9 mouse cellular contexts compared by ENCODE assay signal in genomic region chr6:6168566-6169134, GRCm38 (mm10). TPM values are rescaled to one million over a fixed set of nuclear protein-coding genes. Genes with fewer than 3 reads are reported as not detected.
DNase-seq lines count a peak whose midpoint lies in the region; ATAC-seq and TF ChIP-seq lines count a peak whose summit lies in the region.
"Had no signal": no experiment of that assay in that cellular context is flagged by ENCODE, and none has a peak within 500 bp of the region (broad histone marks: within the 10 kb centered on the region; RNA-seq: fewer than 3 reads in every experiment).

No protein-coding gene starts in this region.

- no peak for DNase-seq in forebrain, embryonic 11.5 days (ENCODE audit: low spot score)
- DNase-seq in forebrain, postnatal 0 days = no peak
- peak; percentile 48 for DNase-seq in neural tube, embryonic 11.5 days (ENCODE audit: low spot score)
- no peak for DNase-seq in neural tube, embryonic 10.5 days (ENCODE audit: extremely low spot score, low spot score)
- DNase-seq in spleen, adult 12 weeks (ENCODE audit: low spot score) = no peak
- DNase-seq in adrenal gland, postnatal 25 days = no peak
- DNase-seq: cerebellum, adult 8-10 months had no signal

- H3K4me2 ChIP-seq in forebrain, embryonic 11.5 days (ENCODE audit: low read depth, low read length, severe bottlenecking) = no peak overlapping the region
- no peak overlapping the region for H3K4me2 ChIP-seq in forebrain, postnatal 0 days (ENCODE audit: low read depth)
- no peak overlapping the region for H3K4me2 ChIP-seq in neural tube, embryonic 11.5 days (ENCODE audit: low read depth)
- no peak overlapping the region for H3K4me2 ChIP-seq in intestine, embryonic 16.5 days (ENCODE audit: low read depth, low read length)
- H3K4me2 ChIP-seq in stomach, embryonic 14.5 days (replicated peaks; ENCODE audit: low read depth, low read length) = no peak overlapping the region

- H3K9me3 ChIP-seq in forebrain, embryonic 11.5 days (ENCODE audit: control insufficient read depth, low read length) = no peaks in the 10 kb centered on the region
- no peaks in the 10 kb centered on the region for H3K9me3 ChIP-seq in forebrain, postnatal 0 days (ENCODE audit: low read length)
- no peaks in the 10 kb centered on the region for H3K9me3 ChIP-seq in neural tube, embryonic 11.5 days (ENCODE audit: control insufficient read depth, low read length)
- H3K9me3 ChIP-seq in intestine, embryonic 16.5 days (ENCODE audit: control insufficient read depth, low read length) = no peaks in the 10 kb centered on the region
- H3K9me3 ChIP-seq in stomach, embryonic 14.5 days (ENCODE audit: control insufficient read depth, low read depth, low read length) = no peaks in the 10 kb centered on the region

- 77% methylated on average over 11 of the region's 11 CpGs for WGBS in forebrain, embryonic 11.5 days
- WGBS in forebrain, postnatal 0 days = 47% methylated on average over 11 of the region's 11 CpGs
- WGBS in neural tube, embryonic 11.5 days = 77% methylated on average over 11 of the region's 11 CpGs
- WGBS in intestine, embryonic 16.5 days = 72% methylated on average over 11 of the region's 11 CpGs
- WGBS in stomach, embryonic 14.5 days = 73% methylated on average over 11 of the region's 11 CpGs

- peaks cover 6% of the 10 kb centered on the region; the same call in 1 of the 2 replicates for H3K4me1 ChIP-seq in forebrain, embryonic 11.5 days (replicated peaks; ENCODE audit: control insufficient read depth, insufficient read depth, low read length)
- peaks cover 4% of the 10 kb centered on the region; the same call in 1 of the 2 replicates for H3K4me1 ChIP-seq in forebrain, postnatal 0 days (ENCODE audit: insufficient read depth)
- peaks cover 2% of the 10 kb centered on the region; the same call in 1 of the 2 replicates for H3K4me1 ChIP-seq in neural tube, embryonic 11.5 days (ENCODE audit: control insufficient read depth, insufficient read depth, low read length)
- 0 out of 2 replicates have a peak, but pooled peaks cover 2% of the 10 kb centered on the region for H3K4me1 ChIP-seq in intestine, embryonic 16.5 days (ENCODE audit: control insufficient read depth, insufficient read depth, low read length)
- H3K4me1 ChIP-seq in stomach, embryonic 14.5 days (ENCODE audit: control insufficient read depth, insufficient read depth, low read length) = peaks cover 4% of the 10 kb centered on the region

- H3K36me3 ChIP-seq in forebrain, embryonic 11.5 days (ENCODE audit: control insufficient read depth, insufficient read depth, low read length) = no peaks in the 10 kb centered on the region
- H3K36me3 ChIP-seq in forebrain, postnatal 0 days (ENCODE audit: insufficient read depth) = no peaks in the 10 kb centered on the region
- H3K36me3 ChIP-seq in neural tube, embryonic 11.5 days (ENCODE audit: control insufficient read depth, insufficient read depth, low read length) = no peaks in the 10 kb centered on the region
- H3K36me3 ChIP-seq in intestine, embryonic 16.5 days (ENCODE audit: control insufficient read depth, insufficient read depth, low read length) = no peaks in the 10 kb centered on the region
- no peaks in the 10 kb centered on the region for H3K36me3 ChIP-seq in stomach, embryonic 14.5 days (ENCODE audit: control insufficient read depth, insufficient read depth, low read length)

- ATAC-seq in forebrain, embryonic 11.5 days (replicated peaks; ENCODE audit: low FRiP score) = peak; percentile 36
- ATAC-seq in forebrain, postnatal 0 days = no peak
- ATAC-seq in neural tube, embryonic 11.5 days (ENCODE audit: insufficient read depth, low FRiP score, low TSS enrichment) = peak; percentile 40; the same call in 1 of the 2 replicates
- ATAC-seq in intestine, embryonic 16.5 days = peak; percentile 33; the same call in 1 of the 2 replicates
- peak; percentile 53; the same call in 1 of the 2 replicates for ATAC-seq in stomach, embryonic 14.5 days (ENCODE audit: insufficient number of reproducible peaks, insufficient read depth, low FRiP score, low read depth)

- no peak overlapping the region for H3K4me3 ChIP-seq in forebrain, embryonic 11.5 days (ENCODE audit: low read depth, low read length)
- no peak overlapping the region for H3K4me3 ChIP-seq in forebrain, postnatal 0 days (ENCODE audit: low read depth, low read length)
- no peak overlapping the region for H3K4me3 ChIP-seq in neural tube, embryonic 11.5 days (ENCODE audit: low read depth, low read length)
- H3K4me3 ChIP-seq in intestine, embryonic 16.5 days (ENCODE audit: low read length) = no peak overlapping the region
- no peak overlapping the region for H3K4me3 ChIP-seq in stomach, embryonic 14.5 days (ENCODE audit: low read depth, low read length)

- no peaks in the 10 kb centered on the region for H3K27me3 ChIP-seq in forebrain, embryonic 11.5 days (ENCODE audit: control insufficient read depth, insufficient read depth, low read length)
- no peaks in the 10 kb centered on the region for H3K27me3 ChIP-seq in forebrain, postnatal 0 days (ENCODE audit: insufficient read depth, low read length)
- H3K27me3 ChIP-seq in neural tube, embryonic 11.5 days (ENCODE audit: control insufficient read depth, insufficient read depth, low read length) = no peaks in the 10 kb centered on the region
- no peaks in the 10 kb centered on the region for H3K27me3 ChIP-seq in intestine, embryonic 16.5 days (replicated peaks; ENCODE audit: control insufficient read depth, insufficient read depth, low read length)
- H3K27me3 ChIP-seq in stomach, embryonic 14.5 days (ENCODE audit: control insufficient read depth, insufficient read depth, low read length) = no peaks in the 10 kb centered on the region

- H3K27ac ChIP-seq in forebrain, embryonic 11.5 days (ENCODE audit: low read depth, low read length) = no peak overlapping the region
- H3K27ac ChIP-seq in forebrain, postnatal 0 days (ENCODE audit: low read depth, low read length) = no peak overlapping the region
- no peak overlapping the region for H3K27ac ChIP-seq in neural tube, embryonic 11.5 days (ENCODE audit: low read depth, low read length)
- H3K27ac ChIP-seq in intestine, embryonic 16.5 days (ENCODE audit: low read length) = no peak overlapping the region
- no peak overlapping the region for H3K27ac ChIP-seq in stomach, embryonic 14.5 days (ENCODE audit: low read length)

- no peak overlapping the region for H3K9ac ChIP-seq in forebrain, embryonic 11.5 days (ENCODE audit: low read length)
- H3K9ac ChIP-seq in forebrain, postnatal 0 days = no peak overlapping the region
- H3K9ac ChIP-seq in neural tube, embryonic 11.5 days (ENCODE audit: low read length) = no peak overlapping the region
- H3K9ac ChIP-seq in intestine, embryonic 16.5 days (ENCODE audit: low read depth, low read length) = no peak overlapping the region
- H3K9ac ChIP-seq in stomach, embryonic 14.5 days (replicated peaks; ENCODE audit: low read depth, low read length) = no peak overlapping the region

- no peak for TF ChIP-seq CTCF in forebrain, postnatal 0 days (IDR thresholded peaks at IDR 0.05; ENCODE audit: low read depth)

RNA-seq across cellular contexts. Expression of gene Slc25a13, which starts 48.3 kb away (rescaled TPM):
- 40.8 and 41.1 TPM in 2 replicates for polyA plus RNA-seq in forebrain, embryonic 11.5 days (2014; fragmentation: Nextera tagmentation; extraction: Ambion mirVana)
- total RNA-seq in forebrain, postnatal 0 days (2014; rRNA removed) = 2.3 and 5.2 TPM in 2 replicates
- 3.1 and 3.2 TPM in 2 replicates for polyA plus RNA-seq in forebrain, postnatal 0 days (2015; fragmentation: Nextera tagmentation; extraction: Ambion mirVana)
- 32.9 and 33.3 TPM in 2 replicates for polyA plus RNA-seq in neural tube, embryonic 11.5 days (2014; fragmentation: Nextera tagmentation; extraction: Ambion mirVana)
- 53.1 and 56.6 TPM in 2 replicates for polyA plus RNA-seq in intestine, embryonic 16.5 days (2015; fragmentation: Nextera tagmentation; extraction: Ambion mirVana)
- polyA plus RNA-seq in stomach, embryonic 14.5 days (2014; fragmentation: Nextera tagmentation; extraction: Ambion mirVana) = 27.3 and 33.6 TPM in 2 replicates
- total RNA-seq in adrenal gland, postnatal 25 days (2021) = 12.1 and 22.9 TPM in 2 replicates
